Mouse (Mus musculus): Measurements from ENCODE around the gene Jam2.

The Jam2 gene

DNA sequence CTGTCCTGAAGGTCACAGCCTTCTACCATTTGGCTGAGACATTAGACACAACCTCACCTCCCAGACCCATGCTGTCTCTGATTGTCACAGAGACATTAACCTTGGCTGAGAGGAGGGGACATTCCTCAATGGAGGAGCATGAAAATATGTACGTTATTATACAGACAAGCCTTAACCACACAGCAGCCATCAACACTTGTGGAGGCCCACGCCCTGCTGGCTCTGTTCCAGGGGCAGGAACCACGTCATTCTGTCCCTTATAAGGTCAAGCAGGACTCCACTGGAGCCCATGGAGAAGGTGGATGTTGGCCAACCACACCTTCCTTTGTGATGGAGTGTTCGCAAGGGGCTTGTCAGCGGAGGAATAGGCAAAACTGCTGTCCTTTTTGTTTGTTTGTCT, 5.8 kb downstream of the Jam2 start:
- DNase-seq (ENCODE audit: low spot score), result no peak

DNA sequence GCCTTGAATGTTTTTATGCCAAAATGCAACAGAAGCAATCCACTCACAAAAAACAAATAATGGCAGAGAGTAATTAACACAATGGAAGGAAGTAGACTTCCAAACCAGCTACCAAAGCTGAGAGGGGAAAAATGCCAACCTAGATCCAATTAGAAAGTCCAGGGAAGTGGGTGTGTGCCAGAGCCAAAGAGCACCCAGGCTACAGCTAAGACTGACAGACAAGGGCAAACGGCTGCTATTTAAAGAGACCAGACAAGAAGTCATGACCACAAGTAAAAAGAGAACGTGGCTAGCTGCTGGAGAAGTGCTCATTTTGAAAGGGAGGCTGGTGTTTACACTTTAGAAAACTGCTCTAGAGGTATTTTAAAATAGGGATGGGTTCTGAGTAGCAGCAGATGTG, 9.4 kb downstream of the Jam2 start:
- DNase-seq (ENCODE audit: low spot score), result no peak

DNA sequence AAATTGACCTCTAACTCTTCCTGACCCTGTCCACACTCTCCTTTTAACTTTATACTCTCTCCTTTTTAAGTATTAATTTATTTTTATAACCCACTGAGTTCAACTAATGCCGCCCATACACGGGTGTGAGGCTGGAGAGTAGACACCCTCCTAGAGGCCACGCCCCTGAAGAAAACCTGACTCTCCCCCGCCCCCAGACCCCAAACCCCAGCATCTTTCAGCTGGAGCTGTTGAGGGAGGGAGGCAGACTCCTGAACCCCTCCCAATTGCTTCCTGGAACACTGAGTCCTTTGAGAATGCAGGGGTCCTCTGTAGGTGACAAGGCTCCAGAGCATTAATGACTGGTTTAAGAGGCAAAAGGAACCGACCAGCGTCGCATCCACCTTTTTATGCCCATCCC, 11.0 kb downstream of the Jam2 start:
- no peak for DNase-seq (ENCODE audit: low spot score)

DNA sequence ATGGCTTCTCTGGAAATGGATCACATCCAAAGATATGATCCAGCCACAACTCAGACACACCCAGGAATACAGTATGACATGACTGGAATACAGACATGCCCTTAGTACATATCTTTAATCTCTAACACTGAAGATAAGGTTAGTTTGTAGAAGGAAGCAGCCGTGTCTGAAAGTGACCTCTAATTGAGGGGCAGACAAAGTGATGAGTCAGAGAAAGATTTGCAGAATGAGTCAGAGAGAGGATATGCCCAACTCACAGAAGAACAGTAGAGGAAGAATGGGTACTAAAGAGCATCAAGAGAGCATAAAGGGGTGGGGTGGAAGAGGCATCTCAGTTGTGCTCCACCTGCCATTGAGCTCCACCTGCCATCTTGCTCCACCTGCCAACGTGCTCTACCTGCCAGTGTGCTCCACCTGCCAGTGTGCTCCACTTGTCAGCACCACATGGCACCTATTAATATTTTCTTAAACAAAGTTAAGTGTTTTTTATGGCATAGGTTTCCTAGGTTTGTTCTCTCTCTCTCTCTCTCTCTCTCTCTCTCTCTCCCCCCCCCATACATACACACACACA, 16.8 kb downstream of the Jam2 start:
- DNase-seq (ENCODE audit: low spot score), result no peak

DNA sequence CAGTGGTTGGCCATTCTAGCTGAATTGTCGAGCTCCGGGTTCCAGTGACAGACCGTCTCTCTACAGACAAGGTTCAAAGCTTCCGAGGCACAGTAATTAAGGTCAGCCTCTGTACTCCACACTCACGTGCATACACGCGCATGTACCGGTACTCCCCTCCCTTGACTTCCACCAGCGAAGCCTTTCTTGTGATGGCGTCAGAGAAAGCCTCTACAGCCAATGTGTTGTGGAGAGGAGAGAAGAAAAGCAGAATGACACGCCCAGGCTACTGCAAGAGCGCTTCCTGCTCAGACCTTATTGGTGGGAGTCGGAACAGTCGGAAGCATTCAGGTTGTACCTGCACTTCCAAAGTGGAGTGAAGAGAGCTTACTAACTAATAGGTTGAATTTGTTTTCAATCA, 19.5 kb downstream of the Jam2 start:
- no peak for DNase-seq (ENCODE audit: low spot score)

DNA sequence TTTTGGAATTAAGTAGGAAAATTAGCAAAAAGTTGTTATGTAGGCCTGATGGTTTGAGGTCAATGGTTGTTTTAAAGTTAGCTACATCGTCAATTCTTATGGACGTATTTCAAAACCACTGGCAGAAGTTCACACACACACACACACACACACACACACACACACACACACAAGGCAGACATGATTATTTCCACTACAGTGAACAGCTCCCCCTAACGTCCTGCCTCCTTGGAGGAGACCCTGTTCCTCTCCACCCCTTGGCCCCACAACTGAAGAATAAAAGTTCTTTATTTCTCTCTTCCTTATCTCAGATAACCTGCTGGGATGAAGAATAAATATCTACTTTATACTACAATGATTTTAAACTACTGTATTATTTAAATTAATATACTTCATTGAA, 21.4 kb downstream of the Jam2 start:
- DNase-seq (ENCODE audit: low spot score), result no peak

DNA sequence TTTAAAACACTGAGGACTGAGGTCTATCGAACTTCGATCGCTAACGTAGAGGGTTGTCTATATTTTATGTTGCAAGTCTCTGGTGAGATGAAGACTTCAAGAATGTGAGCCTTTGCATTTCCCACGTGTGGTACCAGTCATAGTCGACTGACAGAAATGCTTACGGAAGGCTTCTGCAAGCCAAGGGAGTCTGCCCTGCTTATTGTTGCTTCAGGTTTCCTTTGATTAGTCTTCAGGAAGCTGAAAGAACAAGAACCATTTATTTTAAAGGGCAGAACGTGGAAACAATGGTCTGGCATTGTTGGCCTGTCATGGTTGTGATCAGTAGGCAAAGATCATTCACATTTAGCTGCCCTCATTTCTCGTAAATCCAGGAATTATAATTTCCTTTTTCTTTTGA, 22.8 kb downstream of the Jam2 start:
- DNase-seq (ENCODE audit: low spot score), result no peak

DNA sequence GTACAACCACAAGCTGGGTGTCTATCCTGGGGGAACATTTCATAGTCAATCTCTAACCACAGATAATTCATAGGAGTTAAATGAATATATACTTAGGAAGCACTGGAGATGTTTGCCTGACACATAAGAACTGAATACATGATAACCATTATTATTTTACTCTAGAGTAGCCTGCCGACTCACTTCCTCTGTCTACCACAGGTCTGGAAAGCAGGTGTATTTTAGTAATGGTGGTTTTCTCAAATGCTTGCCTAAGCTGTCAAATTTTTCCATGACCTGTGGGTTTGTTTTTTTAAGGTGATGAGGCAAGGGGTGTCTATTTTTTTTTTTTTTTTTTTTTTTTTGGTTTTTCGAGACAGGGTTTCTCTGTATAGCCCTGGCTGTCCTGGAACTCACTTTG, 26.1 kb downstream of the Jam2 start:
- DNase-seq (ENCODE audit: low spot score), result no peak

DNA sequence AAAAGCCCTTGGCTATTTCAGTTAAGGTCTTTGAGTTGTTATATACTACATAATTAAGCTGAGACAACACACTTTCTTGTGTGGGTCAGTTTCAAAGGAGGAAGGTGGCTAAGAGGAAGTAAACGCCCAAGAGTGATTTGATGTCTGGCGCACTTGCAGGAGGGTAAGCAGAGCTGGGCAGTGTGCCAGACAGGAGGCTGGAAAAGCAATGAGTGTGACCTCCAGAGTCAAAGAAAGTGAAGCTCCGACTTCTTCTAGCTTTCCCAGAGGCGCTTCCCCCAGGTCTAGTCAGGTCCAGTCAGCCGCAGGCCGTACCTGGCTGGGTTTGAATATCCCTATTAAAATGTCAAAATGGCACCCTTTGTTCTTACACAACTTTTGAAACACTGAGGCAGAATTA, 28.3 kb downstream of the Jam2 start:
- no peak for DNase-seq (ENCODE audit: low spot score)

GRCm38 (mm10) chr16:84804866-84805265, 30.9 kb downstream of the Jam2 start:
- no peak for DNase-seq (ENCODE audit: low spot score)

DNA sequence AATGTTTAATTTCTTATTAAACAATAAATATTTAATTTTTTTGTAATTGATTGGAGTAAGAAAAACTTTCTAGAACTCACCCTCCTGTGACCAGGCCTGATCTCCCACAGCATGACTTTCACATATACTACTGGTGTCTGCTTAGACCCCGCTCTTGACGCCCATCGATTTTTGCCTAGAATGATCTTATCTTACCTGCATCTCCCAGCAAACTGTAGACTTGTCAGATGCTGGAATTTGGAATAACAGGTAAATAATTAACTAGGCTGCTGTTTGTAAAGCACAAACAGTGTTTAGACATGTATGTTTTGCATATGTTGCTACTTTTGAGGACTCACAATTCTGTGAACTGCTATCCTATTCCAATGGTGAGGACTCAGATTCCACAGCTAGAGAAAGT, 32.3 kb downstream of the Jam2 start:
- DNase-seq (ENCODE audit: low spot score), result no peak

- DNase-seq (ENCODE audit: low spot score), result no peak
Measured at GRCm38 (mm10) chr16:84807874-84808273, 34.0 kb downstream of the Jam2 start.

DNA sequence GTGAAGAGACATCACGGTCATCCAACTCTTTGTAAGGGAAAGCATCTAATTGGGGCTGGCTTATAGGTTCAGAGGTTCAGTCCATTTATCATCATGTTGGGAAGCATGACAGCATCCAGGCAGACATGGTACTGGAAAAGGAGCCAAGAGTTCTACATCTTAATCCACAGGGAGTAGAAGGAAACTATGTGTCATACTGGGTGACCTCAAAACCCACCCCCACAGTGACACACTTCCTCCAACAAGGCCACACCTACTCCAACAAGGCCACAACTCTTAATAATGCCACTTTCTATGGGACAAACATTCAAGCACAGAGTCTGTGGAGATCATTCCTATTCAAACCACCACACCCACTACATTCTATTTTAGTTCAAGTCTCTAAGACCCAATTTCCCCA, 36.3 kb downstream of the Jam2 start:
- DNase-seq (ENCODE audit: low spot score), result no peak

DNA sequence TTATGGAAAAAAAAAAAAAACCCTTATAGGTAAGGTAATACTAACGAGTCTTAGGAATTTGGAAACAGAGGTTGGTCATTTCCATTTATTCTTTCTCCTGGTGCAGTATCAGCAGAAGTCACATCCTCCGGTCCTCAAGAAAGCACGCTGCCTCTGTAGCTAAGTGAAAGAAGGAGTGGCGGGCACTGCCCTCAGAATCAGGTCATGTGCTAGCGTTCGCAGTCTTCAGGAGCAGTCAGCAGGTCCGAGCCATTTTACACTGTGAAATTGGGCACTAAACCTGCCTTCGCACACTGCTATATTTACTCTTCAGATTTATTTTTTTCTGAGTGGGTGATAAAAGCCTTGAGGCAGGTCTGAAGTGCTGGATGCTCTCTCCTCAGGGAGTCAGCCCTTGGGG, 39.9 kb downstream of the Jam2 start:
- DNase-seq (ENCODE audit: low spot score), result no peak

GRCm38 (mm10) chr16:84814511-84814910, 40.6 kb downstream of the Jam2 start:
- DNase-seq (ENCODE audit: low spot score), result no peak

GRCm38 (mm10) chr16:84817423-84817822, 43.5 kb downstream of the Jam2 start:
- DNase-seq (ENCODE audit: low spot score), result no peak

DNA sequence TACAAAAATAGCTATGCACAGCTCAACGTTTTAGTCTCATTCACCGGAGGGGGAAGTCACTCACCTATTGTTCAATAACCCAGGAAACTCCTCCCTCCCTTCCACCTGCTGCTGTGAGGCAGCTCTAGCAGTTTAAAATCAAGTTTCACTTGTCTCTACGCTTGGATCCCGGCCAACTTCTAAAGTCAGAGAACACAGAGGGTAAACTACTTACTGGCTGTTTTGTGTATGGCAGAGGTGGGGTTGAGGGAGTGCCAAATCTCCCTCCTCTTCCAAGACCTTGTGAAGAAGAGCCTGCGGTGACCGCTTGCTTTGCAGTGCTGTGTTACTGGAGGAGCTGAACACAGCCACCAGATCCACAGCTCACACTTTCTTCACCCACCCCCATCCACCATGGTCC, 51.1 kb downstream of the Jam2 start:
- peak; percentile 36 for DNase-seq (ENCODE audit: low spot score)

DNA sequence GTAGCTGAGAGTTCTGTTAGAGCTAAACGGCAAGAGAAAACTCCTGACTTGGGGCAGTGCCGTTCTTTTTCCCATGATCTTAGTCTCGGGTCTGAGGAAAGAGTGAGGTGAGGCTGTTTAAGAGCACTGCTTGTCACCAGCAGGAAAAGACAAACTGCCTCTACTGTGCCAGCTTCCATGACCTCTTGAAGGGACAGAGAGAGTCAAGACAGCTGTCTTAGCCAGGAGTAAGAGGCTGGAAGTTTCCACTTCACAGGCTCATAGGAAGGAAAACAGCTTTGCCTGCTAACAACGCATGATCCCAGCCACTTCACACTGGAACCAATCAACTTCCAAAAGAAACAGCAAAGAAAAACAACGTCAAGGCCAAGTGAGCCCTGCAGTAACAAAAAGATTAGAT, 57.8 kb downstream of the Jam2 start:
- no peak for DNase-seq (ENCODE audit: low spot score)

DNA sequence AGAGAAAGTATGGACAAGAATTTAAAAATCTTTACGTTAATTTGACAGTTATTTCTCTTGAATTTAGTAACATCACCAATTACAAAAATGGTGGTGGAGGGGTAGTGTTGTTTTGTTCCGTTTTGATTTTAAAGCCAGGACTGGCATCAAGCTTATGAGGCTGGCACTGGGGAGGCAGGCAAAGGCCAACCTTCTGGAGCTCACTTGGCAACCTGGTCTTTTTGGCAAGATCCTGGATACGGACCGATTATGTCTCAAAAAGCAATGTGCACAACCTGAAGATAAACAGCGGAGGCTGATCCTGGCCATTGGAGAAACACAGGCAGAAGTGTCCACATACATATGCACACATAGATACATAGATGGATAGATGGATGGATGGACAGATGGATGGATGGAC, 58.8 kb downstream of the Jam2 start:
- DNase-seq (ENCODE audit: low spot score), result no peak

GRCm38 (mm10) chr16:84834344-84834743, 60.4 kb downstream of the Jam2 start:
- no peak for DNase-seq (ENCODE audit: low spot score)

- DNase-seq (ENCODE audit: low spot score), result peak; percentile 93
Measured at GRCm38 (mm10) chr16:84834745-84835440, 61.0 kb downstream of the Jam2 start, which contains the start of gene Gabpa. Gabpa (plus strand) TSS chr16:84834925.

DNA sequence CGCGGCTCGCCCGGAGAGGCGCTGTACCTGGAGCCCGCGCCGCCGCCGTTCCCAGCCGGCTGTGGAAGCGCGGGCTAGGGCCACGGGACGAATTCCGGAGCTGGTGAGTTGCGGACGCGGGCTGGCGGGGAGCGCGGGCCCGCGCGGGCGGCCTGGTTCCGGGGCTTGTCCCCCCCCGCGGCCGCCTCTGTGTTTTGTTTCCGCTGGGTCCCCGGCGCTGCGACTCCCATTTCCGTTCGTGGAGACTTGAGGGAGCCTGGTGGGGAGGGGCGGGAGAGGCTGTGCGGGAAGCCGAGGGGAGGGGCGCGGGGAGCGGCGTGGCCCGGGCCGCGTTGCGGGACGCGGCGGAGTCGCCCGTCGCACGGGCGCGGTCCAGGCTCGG, 61.5 kb downstream of the Jam2 start, which contains the start of gene Atp5j:
Atp5j (minus strand) TSS at position 185 of the 382 bp plus-strand sequence.
- peak; percentile 85 for DNase-seq (ENCODE audit: low spot score)

DNA sequence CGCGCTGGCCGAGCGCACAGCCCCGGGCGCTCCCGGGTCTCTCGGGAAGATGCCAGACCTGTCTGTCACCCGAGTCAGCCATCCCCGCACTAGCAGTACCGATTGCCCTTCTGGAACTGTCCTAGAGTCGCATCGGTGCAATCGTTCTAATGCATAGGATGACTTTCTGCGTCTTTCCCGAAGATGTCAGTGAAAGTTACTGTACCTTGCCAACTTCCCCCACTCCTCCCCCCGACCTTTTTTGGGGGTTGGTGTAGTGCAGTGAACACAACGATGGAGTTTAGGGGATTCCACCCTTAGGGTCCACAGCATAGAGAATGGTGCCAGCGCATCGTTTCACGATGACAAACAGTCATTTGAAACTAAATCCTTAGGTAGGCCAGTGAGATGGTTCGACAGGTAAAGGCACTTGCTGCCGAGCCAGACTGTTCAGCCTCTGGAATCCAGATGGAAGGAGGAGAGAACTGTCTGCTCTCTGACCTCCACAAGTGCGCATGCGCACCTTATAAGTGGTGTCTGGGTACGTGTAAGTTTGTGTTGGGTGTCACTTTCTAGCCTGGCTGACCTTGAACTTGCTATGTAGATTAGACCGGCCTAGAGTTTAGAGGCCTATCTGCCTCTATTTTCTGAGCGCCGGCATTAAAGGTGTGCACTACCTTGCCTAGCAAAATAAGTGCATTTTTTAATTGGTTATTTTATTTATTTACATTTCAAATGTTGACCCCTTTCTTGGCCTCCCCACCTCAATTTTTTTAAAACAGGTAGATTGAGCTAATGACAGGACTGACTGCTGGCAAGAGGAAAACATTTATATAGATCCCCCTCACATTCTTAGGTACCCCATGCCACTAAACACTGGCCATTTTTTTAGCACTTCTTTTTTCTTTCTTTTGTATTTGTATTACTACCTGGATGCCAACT, 62.2 kb downstream of the Jam2 start:
- DNase-seq (ENCODE audit: low spot score), result peak; percentile 77
